Comparison of ENCODE assay signal across 19 mouse cellular contexts in genomic region chr9:98433021-98433420, GRCm38 (mm10). TPM values are rescaled to one million over a fixed set of nuclear protein-coding genes. Genes with fewer than 3 reads are reported as not detected.
DNase-seq lines count a peak whose midpoint lies in the region; ATAC-seq and TF ChIP-seq lines count a peak whose summit lies in the region.
"Had no signal": no experiment of that assay in that cellular context is flagged by ENCODE, and none has a peak within 500 bp of the region (broad histone marks: within the 10 kb centered on the region; RNA-seq: fewer than 3 reads in every experiment).

No protein-coding gene starts in this region.

- no peak for DNase-seq in hindbrain, postnatal 0 days (ENCODE audit: low spot score)
- peak; percentile 76 for DNase-seq in R1 (ENCODE audit: low read depth, low spot score)
- peak; percentile 43 for DNase-seq in large intestine, adult 2 months (ENCODE audit: low read depth, low spot score)
- DNase-seq in adrenal gland, postnatal 4 days (ENCODE audit: low spot score in 2 of 2) = no peak
- DNase-seq in urinary bladder, postnatal 14 days (ENCODE audit: low spot score) = no peak
- no peak for DNase-seq in frontal cortex, postnatal 36 days (ENCODE audit: low spot score in 2 of 2)
- DNase-seq: cerebellum, adult 8-10 months; kidney, postnatal 14 days; retina, postnatal 1 day had no signal

- no peak overlapping the region for H3K4me3 ChIP-seq in hindbrain, postnatal 0 days (ENCODE audit: low read length)
- no peak overlapping the region for H3K4me3 ChIP-seq in hindbrain, embryonic 13.5 days
- no peak overlapping the region for H3K4me3 ChIP-seq in ES-Bruce4 (ENCODE audit: low read depth, low read length)
- H3K4me3 ChIP-seq: embryonic facial prominence, embryonic 15.5 days; forebrain, embryonic 12.5 days; megakaryocyte, embryonic 14.5 days had no signal

- no peaks in the 10 kb centered on the region for H3K9me3 ChIP-seq in hindbrain, postnatal 0 days (ENCODE audit: low read length)
- no peaks in the 10 kb centered on the region for H3K9me3 ChIP-seq in hindbrain, embryonic 13.5 days
- H3K9me3 ChIP-seq in ES-Bruce4 (replicated peaks; ENCODE audit: control insufficient read depth, insufficient read depth, low read length, poor library complexity, severe bottlenecking) = no peaks in the 10 kb centered on the region
- H3K9me3 ChIP-seq: embryonic facial prominence, embryonic 15.5 days; forebrain, embryonic 12.5 days; megakaryocyte, embryonic 14.5 days had no signal

- H3K9ac ChIP-seq in hindbrain, postnatal 0 days (replicated peaks; ENCODE audit: low read length) = no peak overlapping the region
- H3K9ac ChIP-seq in hindbrain, embryonic 13.5 days = no peak overlapping the region
- no peak overlapping the region for H3K9ac ChIP-seq in ES-Bruce4 (ENCODE audit: low read depth, poor library complexity, severe bottlenecking)
- H3K9ac ChIP-seq: embryonic facial prominence, embryonic 15.5 days; forebrain, embryonic 12.5 days had no signal

- H3K27me3 ChIP-seq in hindbrain, postnatal 0 days (ENCODE audit: insufficient read depth, low read length) = no peaks in the 10 kb centered on the region
- H3K27me3 ChIP-seq in hindbrain, embryonic 13.5 days = peaks cover 22% of the 10 kb centered on the region; the same call in 1 of the 2 replicates
- no peaks in the 10 kb centered on the region for H3K27me3 ChIP-seq in ES-Bruce4 (ENCODE audit: control insufficient read depth, insufficient read depth, low read length, poor library complexity, severe bottlenecking)
- H3K27me3 ChIP-seq: embryonic facial prominence, embryonic 15.5 days had no signal

- no peak for TF ChIP-seq CTCF in hindbrain, postnatal 0 days (IDR thresholded peaks at IDR 0.05; ENCODE audit: low read depth)
- no peak for TF ChIP-seq CTCF in ES-Bruce4 (IDR thresholded peaks at IDR 0.05; ENCODE audit: low read depth, low read length)

- TF ChIP-seq POLR2A in ES-Bruce4 (IDR thresholded peaks at IDR 0.05; ENCODE audit: insufficient read depth, low read length) = no peak

- H3K4me1 ChIP-seq in hindbrain, postnatal 0 days (ENCODE audit: insufficient read depth, low read length) = no peaks in the 10 kb centered on the region
- peaks cover 35% of the 10 kb centered on the region for H3K4me1 ChIP-seq in hindbrain, embryonic 13.5 days (replicated peaks)
- H3K4me1 ChIP-seq in ES-Bruce4 (ENCODE audit: control insufficient read depth, insufficient read depth, low read length) = peaks cover 4% of the 10 kb centered on the region

- H3K4me2 ChIP-seq in hindbrain, postnatal 0 days (ENCODE audit: low read depth, low read length) = no peak overlapping the region
- no peak overlapping the region for H3K4me2 ChIP-seq in hindbrain, embryonic 13.5 days
- H3K4me2 ChIP-seq: embryonic facial prominence, embryonic 15.5 days; forebrain, embryonic 12.5 days had no signal

- H3K27ac ChIP-seq in hindbrain, postnatal 0 days = peak overlapping the region; percentile 9; the same call in 1 of the 2 replicates
- H3K27ac ChIP-seq in hindbrain, embryonic 13.5 days = no peak overlapping the region
- H3K27ac ChIP-seq in ES-Bruce4 (ENCODE audit: insufficient read depth, low read length) = peak overlapping the region; percentile 46; the same call in 1 of the 2 replicates
- H3K27ac ChIP-seq: embryonic facial prominence, embryonic 15.5 days; forebrain, embryonic 12.5 days had no signal

- no peaks in the 10 kb centered on the region for H3K36me3 ChIP-seq in hindbrain, postnatal 0 days (ENCODE audit: insufficient read depth, low read length)
- H3K36me3 ChIP-seq in hindbrain, embryonic 13.5 days = peaks cover 5% of the 10 kb centered on the region; the same call in 1 of the 2 replicates
- H3K36me3 ChIP-seq in ES-Bruce4 (ENCODE audit: control insufficient read depth, insufficient read depth, low read length, poor library complexity, severe bottlenecking) = no peaks in the 10 kb centered on the region
- H3K36me3 ChIP-seq: embryonic facial prominence, embryonic 15.5 days; forebrain, embryonic 12.5 days had no signal

- WGBS in hindbrain, postnatal 0 days = 48% methylated on average over 2 of the region's 2 CpGs
- WGBS in hindbrain, embryonic 13.5 days = 35% methylated on average over 2 of the region's 2 CpGs
- 41% methylated on average over 2 of the region's 2 CpGs for WGBS in large intestine, adult 2 months

- ATAC-seq in hindbrain, postnatal 0 days = no peak
- no peak for ATAC-seq in hindbrain, embryonic 13.5 days (ENCODE audit: low FRiP score)
- ATAC-seq: lung, postnatal 0 days had no signal

- TF ChIP-seq EP300 in ES-Bruce4 (IDR thresholded peaks at IDR 0.05; ENCODE audit: insufficient read depth, low read depth, low read length) = peak; percentile 64; the same call in 1 of the 2 replicates

RNA-seq across cellular contexts. Expression of gene Rbp1, which starts 10.3 kb away (rescaled TPM):
- total RNA-seq in hindbrain, postnatal 0 days (2014; rRNA removed) = 6.2 and 12.0 TPM in 2 replicates
- polyA plus RNA-seq in hindbrain, postnatal 0 days (2015; fragmentation: Nextera tagmentation; extraction: Ambion mirVana) = 39.1 and 39.5 TPM in 2 replicates
- polyA plus RNA-seq in hindbrain, embryonic 13.5 days (2015; fragmentation: Nextera tagmentation; extraction: Ambion mirVana) = 66.7 and 67.4 TPM in 2 replicates
- 14.0 and 14.6 TPM in 2 replicates for polyA plus RNA-seq in ES-Bruce4 (2011; ENCODE audit: insufficient read depth, insufficient read length, low read depth, missing spikeins)
- polyA plus RNA-seq in large intestine, adult 2 months (2012; rRNA removed) = 2.3 and 2.4 TPM in 2 replicates
- 10 to 100 TPM; 20.8 to 23.0 TPM for total RNA-seq in adrenal gland, postnatal 4 days (2021)
- total RNA-seq: neutrophil, adult 5-6 weeks had no signal

RNA-seq across cellular contexts. Expression of gene Rbp2, which starts 52.9 kb away (rescaled TPM):
- 1.4 TPM in 1 of 2 replicates, not detected in the other for total RNA-seq in hindbrain, postnatal 0 days (2014; rRNA removed)
- 1.1 and 1.9 TPM in 2 replicates for polyA plus RNA-seq in hindbrain, postnatal 0 days (2015; fragmentation: Nextera tagmentation; extraction: Ambion mirVana)
- 0.62 and 1.2 TPM in 2 replicates for polyA plus RNA-seq in hindbrain, embryonic 13.5 days (2015; fragmentation: Nextera tagmentation; extraction: Ambion mirVana)
- not detected in 2 replicates for polyA plus RNA-seq in ES-Bruce4 (2011; ENCODE audit: insufficient read depth, insufficient read length, low read depth, missing spikeins)
- polyA plus RNA-seq in large intestine, adult 2 months (2012; rRNA removed) = 69.0 and 485 TPM in 2 replicates
- total RNA-seq in adrenal gland, postnatal 4 days (2021) = under 1 TPM in 1 of 2 experiments, not detected in 1; 0.99 TPM
- total RNA-seq: layer of hippocampus, postnatal 14 days; left cerebral cortex, postnatal 36 days; liver, adult 2 months; neutrophil, adult 5-6 weeks had no signal
- polyA plus RNA-seq: forebrain, embryonic 12.5 days; liver, adult 2 months had no signal

Comparison
In these comparisons a context has a peak if more than half of its experiments do, and no peak if none do; other contexts are left out.
1. DNase-seq: peak in R1 (single experiment) and large intestine, adult 2 months (single experiment); none in hindbrain, postnatal 0 days (single experiment), adrenal gland, postnatal 4 days (0 of 2), urinary bladder, postnatal 14 days (single experiment) and frontal cortex, postnatal 36 days (0 of 2).
2. RNA of gene Rbp2, which starts 52.9 kb away (polyA plus RNA-seq): 69.0 to 485 TPM in large intestine, adult 2 months; 0.62 to 1.2 TPM in hindbrain, embryonic 13.5 days, 1.1 to 1.9 TPM in hindbrain, postnatal 0 days and not detected in ES-Bruce4; every median in the first group is over 10 times any median in the second.